Mouse (Mus musculus) inflammation-experienced regulatory T-cells, adult 6 months (primary cell): ENCODE data around the gene Dera. TPM values are rescaled to one million over a fixed set of nuclear protein-coding genes. Genes with fewer than 3 reads are reported as not detected.

Experiments
- ATAC-seq: one replicate; pipeline ENCODE4 v1.8.0; 2017
- polyA plus RNA-seq, 3 experiments: library from polyadenylated mRNA; unstranded; fragments of 100-300 nt; shearing (Covaris generic); gene quantifications; one replicate each; pipeline ENCODE4 v1.2.1; 2017

Dera gene
- polyA plus RNA-seq, 3 experiments from 2014 or later = 77.2 to 126 (median 80.3) TPM

GRCm38 (mm10) chr6:137897671-137898070 is 143.3 kb downstream of the Dera start:
- no peak for ATAC-seq

DNA sequence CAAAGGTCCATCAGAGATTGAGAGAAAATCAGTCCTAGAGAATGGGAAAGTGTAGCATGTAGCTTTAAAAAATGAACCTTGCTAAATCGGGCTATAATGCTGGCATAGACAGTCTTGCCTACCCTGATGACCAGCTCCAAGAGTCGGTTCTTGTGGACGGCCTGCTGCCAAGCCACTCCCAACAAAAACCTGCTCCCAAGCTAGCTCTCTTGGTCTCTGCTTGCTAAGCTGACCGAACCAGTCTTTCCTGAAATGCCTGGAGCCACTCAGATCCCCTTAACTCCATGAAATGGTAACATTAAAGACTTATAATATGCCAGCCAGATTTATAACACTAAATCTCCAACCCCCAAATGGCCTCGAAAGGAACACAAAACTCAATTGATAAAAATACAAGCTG is 146.9 kb downstream of the Dera start:
- no peak for ATAC-seq

Other genes with a start within 250 kb of the Dera start
- gene Eps8, start 99.7 kb upstream of the Dera start, polyA plus RNA-seq = 1 to 10 TPM in 1 of 3 experiments, under 1 TPM in 1, not detected in 1; 0.39 to 1.3 TPM
- gene Strap, start 19.5 kb upstream of the Dera start, polyA plus RNA-seq = 10 to 100 TPM; 24.1 to 48.2 (median 29.5) TPM